Mouse (Mus musculus) T-helper 1 cell (primary cell): ENCODE results near the gene Traf1.

Experiments
- in situ Hi-C: fragments of 300-600 bp; cut with MboI, MseI; formaldehyde crosslinking; loops from one replicate; pipeline ENCODE4 v1.15.1; 2025; ENCODE audit warnings: high pct_unique_total_duplicates

Traf1 gene

GRCm38 (mm10) chr2:34961481-34962036 is at the start of gene Traf1:
TSS of gene Traf1 (minus strand) at chr2:34961772.
- in situ Hi-C loops, result no loop called here

- in situ Hi-C loops, result no loop called here
These were observed 37.4 kb upstream of the Traf1 start for GRCm38 (mm10) chr2:34998956-34999355.

- in situ Hi-C loops, result no loop called here
These were observed 34.9 kb upstream of the Traf1 start for GRCm38 (mm10) chr2:34996506-34996905.

GRCm38 (mm10) chr2:34993696-34994356 is 32.3 kb upstream of the Traf1 start:
- in situ Hi-C loops, result no loop called here

- in situ Hi-C loops, result no loop called here
These were observed 31.4 kb upstream of the Traf1 start for GRCm38 (mm10) chr2:34992729-34993695.

- in situ Hi-C loops, result no loop called here
These were observed 30.4 kb upstream of the Traf1 start for GRCm38 (mm10) chr2:34991966-34992365.

- in situ Hi-C loops, result no loop called here
These were observed 28.2 kb upstream of the Traf1 start for GRCm38 (mm10) chr2:34989749-34990148.

GRCm38 (mm10) chr2:34987595-34987994 is 26.0 kb upstream of the Traf1 start:
- in situ Hi-C loops, result no loop called here

GRCm38 (mm10) chr2:34984885-34985284 is 23.3 kb upstream of the Traf1 start:
- in situ Hi-C loops, result no loop called here

GRCm38 (mm10) chr2:34982906-34983698 is 21.5 kb upstream of the Traf1 start:
- in situ Hi-C loops, result no loop called here

GRCm38 (mm10) chr2:34982096-34982724 is 20.6 kb upstream of the Traf1 start:
- in situ Hi-C loops, result no loop called here

- in situ Hi-C loops, result no loop called here
These were observed 18.0 kb upstream of the Traf1 start for GRCm38 (mm10) chr2:34979459-34980011.

GRCm38 (mm10) chr2:34978226-34978625 is 16.7 kb upstream of the Traf1 start:
- in situ Hi-C loops, result no loop called here

- in situ Hi-C loops, result no loop called here
These were observed 15.5 kb upstream of the Traf1 start for GRCm38 (mm10) chr2:34976945-34977658.

GRCm38 (mm10) chr2:34976447-34976846 is 14.9 kb upstream of the Traf1 start:
- in situ Hi-C loops, result no loop called here

- in situ Hi-C loops, result no loop called here
These were observed 11.5 kb upstream of the Traf1 start for GRCm38 (mm10) chr2:34973087-34973486.

- in situ Hi-C loops, result no loop called here
These were observed 9.7 kb upstream of the Traf1 start for GRCm38 (mm10) chr2:34971080-34971888.

- in situ Hi-C loops, result no loop called here
These were observed 8.6 kb upstream of the Traf1 start for GRCm38 (mm10) chr2:34970092-34970750.

- in situ Hi-C loops, result no loop called here
These were observed 7.6 kb upstream of the Traf1 start for GRCm38 (mm10) chr2:34969166-34969565.
